Mouse (Mus musculus) adrenal gland, adult 18-20 months (tissue): ENCODE measurements around the gene Catsper4. TPM values are rescaled to one million over a fixed set of nuclear protein-coding genes. Genes with fewer than 3 reads are reported as not detected.

Experiments
- DNase-seq, 2 experiments: peaks; one replicate each; pipeline ENCODE4 v3.0.0; 2021 to 2022; ENCODE audit warnings: low spot score in 2 of 2
- total RNA-seq, 2 experiments: library from RNA; stranded (reverse); gene quantifications; 1 replicate in 1 of 2; 2 replicates in 1 of 2; pipeline ENCODE4 v1.2.3; 2021

The Catsper4 gene
- total RNA-seq, 2 experiments from 2014 or later, result not detected

DNA sequence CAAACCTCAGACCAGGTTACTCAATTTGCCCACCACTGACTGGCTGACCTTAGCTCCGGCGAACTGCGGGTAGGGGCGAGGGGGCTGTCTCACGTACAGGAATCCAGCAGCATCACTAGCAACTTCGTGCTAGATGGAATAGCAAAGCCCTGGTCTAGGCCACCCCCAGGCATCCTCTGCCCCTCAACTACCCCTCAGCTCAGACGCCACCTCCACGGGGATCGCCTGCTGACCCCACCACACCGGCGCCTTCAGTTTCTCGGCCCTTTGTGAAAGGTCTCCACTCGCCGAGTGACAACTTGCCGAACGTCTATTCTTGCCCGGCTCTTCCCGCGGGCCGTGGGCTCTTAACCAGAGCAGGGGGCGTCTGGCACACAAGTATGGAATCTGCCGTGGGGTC lies 40.9 kb downstream of the Catsper4 start:
- DNase-seq, result no peak

DNA sequence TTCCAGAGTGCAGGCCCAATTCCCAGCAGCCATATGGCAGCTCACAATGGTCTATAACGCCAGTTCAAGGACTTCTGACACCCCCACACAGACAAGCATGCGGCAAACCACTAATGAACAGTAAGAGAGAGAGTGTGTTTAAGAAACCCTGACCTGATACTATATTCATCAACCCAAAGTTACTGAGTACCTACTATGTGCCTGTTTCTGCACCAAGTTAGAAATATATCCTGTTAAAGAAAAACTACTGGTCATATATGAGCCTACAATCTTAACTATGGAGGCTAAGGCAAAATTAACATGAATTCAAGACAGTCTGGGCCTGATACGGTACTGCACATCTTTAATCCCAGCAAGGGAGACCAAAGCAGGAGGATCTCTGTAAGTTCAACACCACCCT lies 41.6 kb downstream of the Catsper4 start:
- DNase-seq, result no peak

DNA sequence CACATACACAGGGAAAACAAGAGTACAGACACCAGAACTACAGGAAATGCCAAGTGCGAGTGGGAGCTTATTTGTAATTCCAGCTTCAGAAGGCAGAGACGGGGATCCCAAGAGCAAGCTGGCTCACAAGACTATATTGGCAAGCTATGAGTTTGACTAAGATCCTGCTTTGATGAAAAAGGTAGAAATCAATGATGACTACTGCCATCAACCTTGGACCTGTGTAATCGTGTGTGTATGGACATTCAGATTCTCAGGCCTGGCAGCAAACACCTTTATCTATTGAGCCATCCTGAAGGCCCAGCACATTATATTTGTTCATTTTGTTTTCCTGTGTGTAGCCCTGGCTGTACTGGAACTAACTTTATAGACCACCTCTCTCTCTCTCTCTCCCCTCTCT lies 43.5 kb downstream of the Catsper4 start:
- no peak for DNase-seq

DNA sequence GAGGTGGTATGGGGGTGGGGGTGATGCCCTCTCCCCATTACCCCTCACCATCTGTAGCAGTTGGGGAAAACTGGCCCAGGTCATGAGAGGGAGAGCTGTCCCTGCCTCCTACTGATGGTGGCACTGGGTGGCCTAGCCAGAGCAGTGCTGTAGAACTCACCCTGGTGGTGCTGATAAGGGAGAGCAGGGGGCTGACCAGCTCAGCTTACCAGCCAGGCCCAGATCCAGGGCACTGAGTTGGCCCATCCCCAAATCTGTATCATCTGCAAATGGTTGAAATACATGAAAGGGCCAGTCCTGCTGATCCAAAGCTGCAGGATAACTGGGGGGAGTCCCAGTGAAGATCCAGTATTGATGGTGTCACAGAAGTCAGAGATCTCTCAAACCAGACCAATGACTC lies 45.4 kb downstream of the Catsper4 start:
- DNase-seq, result no peak

DNA sequence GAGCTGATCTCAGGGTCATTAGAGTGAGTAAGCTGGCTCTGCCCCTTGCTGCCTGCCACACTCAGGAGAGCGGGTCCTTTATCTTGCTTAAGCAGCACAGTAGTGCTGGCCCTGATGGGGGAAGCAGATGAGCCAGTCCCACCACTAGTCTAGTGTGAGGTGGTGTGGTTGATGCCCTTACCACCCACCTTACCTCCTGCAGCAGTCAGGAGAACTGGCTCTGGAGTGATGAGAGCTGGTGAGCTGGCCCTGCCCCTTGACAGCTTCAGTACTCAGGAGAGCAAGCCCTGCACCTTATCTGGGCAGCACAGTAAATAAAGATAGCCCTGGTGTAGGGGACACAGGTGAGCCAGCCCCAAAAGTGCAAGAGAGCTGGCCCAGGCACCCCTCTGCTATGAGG lies 46.1 kb downstream of the Catsper4 start:
- DNase-seq, result no peak

DNA sequence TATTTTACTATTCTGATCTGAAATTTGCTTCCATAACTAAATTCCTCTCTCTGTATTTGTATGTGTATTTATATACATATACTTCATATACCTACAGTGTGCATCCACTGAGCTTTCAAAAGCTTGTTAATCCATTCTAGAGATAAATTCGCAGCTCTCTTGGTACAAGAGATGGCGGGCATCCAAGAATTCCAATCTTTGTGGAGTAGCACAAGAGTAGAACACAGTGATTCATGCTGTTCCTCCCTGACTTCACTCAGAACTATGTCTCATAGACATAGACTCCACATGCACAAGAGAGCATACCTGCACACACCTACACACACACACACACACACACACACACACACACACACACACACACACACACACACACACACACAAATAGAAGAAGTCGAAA lies 54.8 kb downstream of the Catsper4 start:
- no peak for DNase-seq

DNA sequence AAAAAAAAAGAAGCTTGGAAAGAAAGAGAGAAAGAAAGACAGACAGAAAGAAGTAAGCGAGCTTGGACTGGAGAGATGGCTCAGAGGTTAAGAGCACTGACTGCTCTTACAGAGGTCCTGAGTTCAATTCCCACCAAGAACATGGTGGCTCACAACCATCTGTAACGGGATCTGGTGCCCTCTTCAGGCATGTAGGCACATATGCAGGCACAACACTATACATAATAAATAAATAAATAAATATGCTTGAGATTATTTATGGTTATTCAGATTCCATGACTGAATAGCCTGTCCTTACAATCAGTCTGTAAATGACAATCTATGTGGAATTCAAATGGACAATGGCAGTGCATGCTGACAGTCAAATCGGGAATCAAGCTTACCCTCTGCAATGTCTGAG lies 60.3 kb downstream of the Catsper4 start:
- no peak for DNase-seq

DNA sequence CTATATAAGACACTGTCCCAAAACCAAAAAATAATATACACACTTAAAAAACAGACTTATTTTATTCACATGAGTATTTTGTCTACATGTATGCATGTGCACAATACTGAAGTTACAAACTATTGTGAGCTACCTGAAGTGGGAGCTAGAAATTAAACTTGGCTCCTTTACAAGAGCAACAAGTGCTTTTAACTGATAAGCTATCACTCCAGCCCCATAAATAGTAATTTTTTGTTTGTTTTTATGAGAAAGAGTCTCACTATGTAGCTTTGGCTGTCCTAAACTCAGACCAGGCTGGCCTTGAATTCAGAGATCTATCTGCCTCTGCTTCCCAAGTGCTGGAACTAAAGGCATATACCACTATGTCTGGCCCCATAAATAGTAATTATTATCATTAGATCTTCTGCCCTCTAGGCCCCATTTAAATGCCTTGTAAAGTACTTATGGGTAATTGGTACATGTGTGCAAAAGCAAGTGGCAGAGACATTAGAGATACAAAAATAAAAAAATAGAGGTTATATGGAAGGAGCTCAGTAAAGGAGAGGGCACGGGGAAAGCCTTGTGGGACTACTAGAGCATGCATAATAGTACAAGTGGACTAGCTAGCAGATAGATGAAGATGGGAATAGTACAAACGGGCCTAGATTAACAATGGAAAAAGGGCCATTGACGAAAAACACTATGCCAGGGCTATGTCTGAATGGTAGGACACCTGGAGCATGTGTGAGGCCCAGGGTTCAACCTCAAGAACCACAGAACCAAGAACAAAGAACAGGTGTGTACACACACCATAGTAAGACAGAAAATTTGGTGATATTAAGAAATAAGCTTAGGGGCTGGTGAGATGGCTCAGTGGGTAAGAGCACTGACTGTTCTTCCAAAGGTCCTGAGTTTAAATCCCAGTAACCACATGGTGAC lies 61.4 kb downstream of the Catsper4 start:
- DNase-seq, result no peak

DNA sequence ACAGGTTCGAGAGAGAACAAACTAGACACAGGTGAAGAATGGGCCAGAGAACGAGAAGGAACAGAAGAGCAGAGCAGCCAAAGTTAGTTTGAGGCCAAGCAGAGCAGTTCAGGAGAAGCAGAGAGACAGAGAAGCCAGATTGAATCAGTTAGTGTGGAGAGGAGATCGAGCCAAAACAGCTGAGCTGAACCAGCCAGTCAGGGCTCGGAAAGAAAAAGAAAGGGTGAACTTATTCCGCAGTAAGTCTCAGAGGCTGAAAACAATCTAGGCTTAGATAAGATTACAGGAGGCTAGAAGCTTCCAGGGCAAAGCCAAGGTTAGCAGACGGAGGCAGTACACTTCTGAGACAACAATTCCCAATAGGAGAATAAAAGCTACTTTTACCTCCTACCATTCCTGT lies 62.2 kb downstream of the Catsper4 start:
- no peak for DNase-seq

DNA sequence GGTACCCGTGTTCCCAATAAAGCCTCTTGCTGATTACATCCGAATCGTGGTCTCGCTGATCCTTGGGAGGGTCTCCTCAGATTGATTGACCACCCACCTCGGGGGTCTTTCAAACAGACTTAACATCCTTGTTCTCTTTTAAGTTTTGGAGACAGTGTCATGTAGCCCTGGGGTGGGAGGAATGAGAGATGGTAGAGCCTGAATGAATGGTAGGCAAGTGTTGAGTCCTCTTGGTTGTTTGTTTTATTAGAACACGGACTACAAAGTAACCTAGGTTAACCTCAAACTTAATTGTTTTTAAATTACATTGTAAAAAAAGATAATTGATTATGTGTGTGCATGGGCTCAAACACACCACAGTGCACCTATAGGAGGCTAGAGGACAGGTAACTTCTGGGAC lies 62.6 kb downstream of the Catsper4 start:
- no peak for DNase-seq

Other genes with a start within 250 kb of the Catsper4 start
- 10 to 100 TPM; 39.1 to 46.2 TPM for gene Dhdds, start 226.5 kb downstream of the Catsper4 start, total RNA-seq
- gene Lin28a, start 208.5 kb downstream of the Catsper4 start, total RNA-seq, result not detected
- under 1 TPM in 1 of 2 experiments, not detected in 1; 0.32 TPM for gene Zfp683, start 173.5 kb downstream of the Catsper4 start, total RNA-seq
- under 1 TPM in 1 of 2 experiments, not detected in 1; 0.13 TPM for gene Crybg2, start 166.6 kb downstream of the Catsper4 start, total RNA-seq
- gene Cd52, start 132.3 kb downstream of the Catsper4 start, total RNA-seq, result 10 to 100 TPM; 14.0 to 19.9 TPM
- gene Ubxn11, start 124.8 kb downstream of the Catsper4 start, total RNA-seq, result 10 to 100 TPM in 1 of 2 experiments, 1 to 10 TPM in 1; 8.7 to 12.6 TPM
- 100 to 1,000 TPM in 1 of 2 experiments, 10 to 100 TPM in 1; 73.4 to 102 TPM for gene Sh3bgrl3, start 98.6 kb downstream of the Catsper4 start, total RNA-seq
- 10 to 100 TPM; 12.9 to 15.4 TPM for gene Cep85, start 40.3 kb downstream of the Catsper4 start, total RNA-seq
- gene Gm7534, start 24.4 kb downstream of the Catsper4 start, total RNA-seq, result not detected
- under 1 TPM; 0.66 to 0.99 TPM for gene Cnksr1, start 11.0 kb upstream of the Catsper4 start, total RNA-seq
- not detected for gene E130218I03Rik, start 16.3 kb upstream of the Catsper4 start, total RNA-seq
- 10 to 100 TPM; 10.5 to 10.8 TPM for gene Zfp593, start 18.2 kb upstream of the Catsper4 start, total RNA-seq
- not detected for gene Gm30191, start 19.6 kb upstream of the Catsper4 start, total RNA-seq
- gene Grrp1, start 26.7 kb upstream of the Catsper4 start, total RNA-seq, result 10 to 100 TPM in 1 of 2 experiments, 1 to 10 TPM in 1; 9.3 to 10.0 TPM
- gene Pdik1l, start 60.5 kb upstream of the Catsper4 start, total RNA-seq, result 10 to 100 TPM; 14.0 to 22.5 TPM
- gene Trim63, start 87.7 kb upstream of the Catsper4 start, total RNA-seq, result under 1 TPM in 1 of 2 experiments, not detected in 1; 0.32 TPM
- gene Slc30a2, start 115.8 kb upstream of the Catsper4 start, total RNA-seq, result 10 to 100 TPM; 28.9 to 47.4 TPM
- gene Extl1, start 156.5 kb upstream of the Catsper4 start, total RNA-seq, result 1 to 10 TPM; 3.3 to 4.2 TPM
- gene Pafah2, start 168.9 kb upstream of the Catsper4 start, total RNA-seq, result 10 to 100 TPM; 15.2 to 17.8 TPM
- 10 to 100 TPM; 24.8 to 25.6 TPM for gene Stmn1, start 240.9 kb upstream of the Catsper4 start, total RNA-seq